Comparison of ENCODE assay signal across 19 mouse cellular contexts in the genomic region with DNA sequence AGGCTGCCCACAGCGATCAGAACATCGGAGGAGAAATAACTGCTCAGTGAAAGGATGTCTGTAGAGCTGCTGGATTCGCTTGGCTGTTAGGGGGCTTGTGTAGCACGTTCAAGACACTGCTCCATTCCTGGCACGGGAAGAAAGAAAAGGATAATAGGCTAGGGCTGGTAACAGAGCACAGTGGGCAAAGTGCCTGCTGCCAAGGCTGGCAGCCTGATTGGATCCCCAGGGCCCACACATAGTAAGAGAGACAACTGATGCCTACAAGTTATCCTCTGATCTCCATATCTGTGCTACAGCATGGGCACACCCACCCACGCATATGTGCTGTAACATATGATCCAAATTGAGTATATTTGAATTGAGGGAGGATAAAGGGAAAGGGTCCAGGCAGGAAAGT. TPM values are rescaled to one million over a fixed set of nuclear protein-coding genes. Genes with fewer than 3 reads are reported as not detected.
A peak's percentile ranks its signal among the peaks of the same experiment; 100 is the strongest.
DNase-seq lines count a peak whose midpoint lies in the region; ATAC-seq and TF ChIP-seq lines count a peak whose summit lies in the region.
"Had no signal": no experiment of that assay in that cellular context is flagged by ENCODE, and none has a peak within 500 bp of the region (broad histone marks: within the 10 kb centered on the region; RNA-seq: fewer than 3 reads in every experiment).

No protein-coding gene starts in this region.

- no peak overlapping the region for H3K4me2 ChIP-seq in hindbrain, embryonic 16.5 days (ENCODE audit: low read length)
- no peak overlapping the region for H3K4me2 ChIP-seq in hindbrain, embryonic 14.5 days (replicated peaks)
- no peak overlapping the region for H3K4me2 ChIP-seq in midbrain, embryonic 13.5 days (replicated peaks)
- no peak overlapping the region for H3K4me2 ChIP-seq in midbrain, embryonic 11.5 days
- no peak overlapping the region for H3K4me2 ChIP-seq in forebrain, postnatal 0 days (ENCODE audit: low read depth)
- H3K4me2 ChIP-seq in midbrain, postnatal 0 days (ENCODE audit: low read depth, low read length, poor library complexity, severe bottlenecking), result no peak overlapping the region
- H3K4me2 ChIP-seq: liver, embryonic 13.5 days had no signal

- H3K4me3 ChIP-seq in hindbrain, embryonic 16.5 days (ENCODE audit: low read length), result no peak overlapping the region
- H3K4me3 ChIP-seq in hindbrain, embryonic 14.5 days (replicated peaks; ENCODE audit: low read length), result no peak overlapping the region
- no peak overlapping the region for H3K4me3 ChIP-seq in midbrain, embryonic 13.5 days (replicated peaks)
- H3K4me3 ChIP-seq in midbrain, embryonic 11.5 days (ENCODE audit: low read depth, low read length), result no peak overlapping the region
- no peak overlapping the region for H3K4me3 ChIP-seq in forebrain, postnatal 0 days (ENCODE audit: low read depth, low read length)
- no peak overlapping the region for H3K4me3 ChIP-seq in midbrain, postnatal 0 days (ENCODE audit: low read depth, low read length)
- H3K4me3 ChIP-seq: erythroblast, embryonic 14.5 days; liver, embryonic 13.5 days had no signal

- H3K27ac ChIP-seq in hindbrain, embryonic 16.5 days (ENCODE audit: low read depth, low read length), result no peak overlapping the region
- H3K27ac ChIP-seq in hindbrain, embryonic 14.5 days, result no peak overlapping the region
- no peak overlapping the region for H3K27ac ChIP-seq in midbrain, embryonic 13.5 days
- no peak overlapping the region for H3K27ac ChIP-seq in midbrain, embryonic 11.5 days (ENCODE audit: low read depth, low read length)
- H3K27ac ChIP-seq in forebrain, postnatal 0 days (ENCODE audit: low read depth, low read length), result no peak overlapping the region
- no peak overlapping the region for H3K27ac ChIP-seq in midbrain, postnatal 0 days (ENCODE audit: low read depth, low read length)
- H3K27ac ChIP-seq: liver, embryonic 13.5 days had no signal

- no peaks in the 10 kb centered on the region for H3K4me1 ChIP-seq in hindbrain, embryonic 16.5 days (ENCODE audit: control insufficient read depth, insufficient read depth, low read depth, low read length)
- H3K4me1 ChIP-seq in hindbrain, embryonic 14.5 days (replicated peaks; ENCODE audit: control insufficient read depth, insufficient read depth, low read length), result no peaks in the 10 kb centered on the region
- no peaks in the 10 kb centered on the region for H3K4me1 ChIP-seq in midbrain, embryonic 13.5 days (replicated peaks)
- H3K4me1 ChIP-seq in midbrain, embryonic 11.5 days (ENCODE audit: control insufficient read depth, insufficient read depth, low read length), result no peaks in the 10 kb centered on the region
- no peaks in the 10 kb centered on the region for H3K4me1 ChIP-seq in forebrain, postnatal 0 days (ENCODE audit: insufficient read depth)
- H3K4me1 ChIP-seq in midbrain, postnatal 0 days (ENCODE audit: insufficient read depth, low read length), result no peaks in the 10 kb centered on the region
- H3K4me1 ChIP-seq: liver, embryonic 13.5 days had no signal

- no peaks in the 10 kb centered on the region for H3K27me3 ChIP-seq in hindbrain, embryonic 16.5 days (replicated peaks; ENCODE audit: control insufficient read depth, insufficient read depth, low read length)
- H3K27me3 ChIP-seq in hindbrain, embryonic 14.5 days (ENCODE audit: control insufficient read depth, insufficient read depth, low read length), result no peaks in the 10 kb centered on the region
- no peaks in the 10 kb centered on the region for H3K27me3 ChIP-seq in midbrain, embryonic 13.5 days
- no peaks in the 10 kb centered on the region for H3K27me3 ChIP-seq in midbrain, embryonic 11.5 days (ENCODE audit: control insufficient read depth, insufficient read depth, low read length)
- H3K27me3 ChIP-seq in forebrain, postnatal 0 days (ENCODE audit: insufficient read depth, low read length), result no peaks in the 10 kb centered on the region
- no peaks in the 10 kb centered on the region for H3K27me3 ChIP-seq in midbrain, postnatal 0 days (ENCODE audit: insufficient read depth, low read length)
- H3K27me3 ChIP-seq: liver, embryonic 13.5 days had no signal

- H3K9ac ChIP-seq in hindbrain, embryonic 16.5 days (ENCODE audit: low read depth, low read length), result no peak overlapping the region
- no peak overlapping the region for H3K9ac ChIP-seq in hindbrain, embryonic 14.5 days
- no peak overlapping the region for H3K9ac ChIP-seq in midbrain, embryonic 13.5 days (replicated peaks)
- no peak overlapping the region for H3K9ac ChIP-seq in midbrain, embryonic 11.5 days (ENCODE audit: low read length)
- H3K9ac ChIP-seq in forebrain, postnatal 0 days, result no peak overlapping the region
- H3K9ac ChIP-seq in midbrain, postnatal 0 days (replicated peaks; ENCODE audit: low read length, poor library complexity, severe bottlenecking), result no peak overlapping the region
- H3K9ac ChIP-seq: liver, embryonic 13.5 days had no signal

- peak; percentile 31 for ATAC-seq in hindbrain, embryonic 16.5 days
- no peak for ATAC-seq in hindbrain, embryonic 14.5 days (ENCODE audit: low FRiP score)
- peak; percentile 53; the same call in 1 of the 2 replicates for ATAC-seq in midbrain, embryonic 13.5 days
- no peak for ATAC-seq in midbrain, embryonic 11.5 days (ENCODE audit: low FRiP score)
- ATAC-seq in forebrain, postnatal 0 days, result peak; percentile 72
- ATAC-seq in midbrain, postnatal 0 days (ENCODE audit: low FRiP score), result peak; percentile 55; the same call in 1 of the 2 replicates
- ATAC-seq: intestine, postnatal 0 days had no signal

- DNase-seq in hindbrain, embryonic 14.5 days (ENCODE audit: low spot score), result no peak
- DNase-seq in midbrain, embryonic 11.5 days (ENCODE audit: low spot score, missing footprints), result no peak
- peak; percentile 60 for DNase-seq in forebrain, postnatal 0 days
- peak; percentile 44 for DNase-seq in midbrain, postnatal 0 days (ENCODE audit: low spot score)
- no peak for DNase-seq in embryo, embryonic 9.5 days (ENCODE audit: extremely low spot score)
- DNase-seq: adrenal gland, adult 8-10 months; cerebellum, adult 2 months; embryo, embryonic 11 days; heart, adult 11 months; kidney, postnatal 10 days; liver, embryonic 13.5 days; lung, postnatal 10 days; right cerebral cortex, postnatal 25 days; thymus, adult 18-20 months had no signal

- TF ChIP-seq CTCF in forebrain, postnatal 0 days (IDR thresholded peaks at IDR 0.05; ENCODE audit: low read depth), result no peak
- no peak for TF ChIP-seq CTCF in midbrain, postnatal 0 days (IDR thresholded peaks at IDR 0.05)

- WGBS in hindbrain, embryonic 16.5 days, result 58% methylated on average over 6 of the region's 6 CpGs
- WGBS in hindbrain, embryonic 14.5 days, result 85% methylated on average over 6 of the region's 6 CpGs
- WGBS in midbrain, embryonic 13.5 days, result 88% methylated on average over 6 of the region's 6 CpGs
- WGBS in midbrain, embryonic 11.5 days, result 95% methylated on average over 6 of the region's 6 CpGs
- WGBS in forebrain, postnatal 0 days, result 41% methylated on average over 6 of the region's 6 CpGs
- 70% methylated on average over 6 of the region's 6 CpGs for WGBS in midbrain, postnatal 0 days

- H3K36me3 ChIP-seq in hindbrain, embryonic 16.5 days (ENCODE audit: control insufficient read depth, insufficient read depth, low read length), result peaks cover 21% of the 10 kb centered on the region
- peaks cover 51% of the 10 kb centered on the region for H3K36me3 ChIP-seq in hindbrain, embryonic 14.5 days (replicated peaks; ENCODE audit: control insufficient read depth, insufficient read depth)
- peaks cover 53% of the 10 kb centered on the region for H3K36me3 ChIP-seq in midbrain, embryonic 13.5 days
- peaks cover 12% of the 10 kb centered on the region for H3K36me3 ChIP-seq in midbrain, embryonic 11.5 days (ENCODE audit: control insufficient read depth, insufficient read depth, low read length)
- H3K36me3 ChIP-seq in forebrain, postnatal 0 days (ENCODE audit: insufficient read depth), result peaks cover 28% of the 10 kb centered on the region
- H3K36me3 ChIP-seq in midbrain, postnatal 0 days (ENCODE audit: insufficient read depth, low read length), result peaks cover 22% of the 10 kb centered on the region

- H3K9me3 ChIP-seq in hindbrain, embryonic 16.5 days (ENCODE audit: control insufficient read depth, low read length), result no peaks in the 10 kb centered on the region
- H3K9me3 ChIP-seq in hindbrain, embryonic 14.5 days (ENCODE audit: control insufficient read depth, low read length), result no peaks in the 10 kb centered on the region
- H3K9me3 ChIP-seq in midbrain, embryonic 13.5 days, result no peaks in the 10 kb centered on the region
- no peaks in the 10 kb centered on the region for H3K9me3 ChIP-seq in midbrain, embryonic 11.5 days (ENCODE audit: control insufficient read depth, low read length)
- no peaks in the 10 kb centered on the region for H3K9me3 ChIP-seq in forebrain, postnatal 0 days (ENCODE audit: low read length)
- no peaks in the 10 kb centered on the region for H3K9me3 ChIP-seq in midbrain, postnatal 0 days (ENCODE audit: low read length)
- H3K9me3 ChIP-seq: G1E; liver, embryonic 13.5 days had no signal

RNA-seq across cellular contexts. Expression of a gene that starts 20.1 kb away (rescaled TPM):
- 10.1 and 11.2 TPM in 2 replicates for polyA plus RNA-seq in hindbrain, embryonic 16.5 days (2015; fragmentation: Nextera tagmentation; extraction: Ambion mirVana)
- 11.8 and 12.4 TPM in 2 replicates for polyA plus RNA-seq in hindbrain, embryonic 14.5 days (2014; fragmentation: Nextera tagmentation; extraction: Ambion mirVana)
- 15.6 and 16.1 TPM in 2 replicates for polyA plus RNA-seq in midbrain, embryonic 13.5 days (2015; fragmentation: Nextera tagmentation; extraction: Ambion mirVana)
- 13.8 and 17.1 TPM in 2 replicates for polyA plus RNA-seq in midbrain, embryonic 11.5 days (2014; fragmentation: Nextera tagmentation; extraction: Ambion mirVana)
- 17.8 and 19.9 TPM in 2 replicates for total RNA-seq in forebrain, postnatal 0 days (2014; rRNA removed)
- polyA plus RNA-seq in forebrain, postnatal 0 days (2015; fragmentation: Nextera tagmentation; extraction: Ambion mirVana), result 3.3 and 7.3 TPM in 2 replicates
- 16.0 and 16.7 TPM in 2 replicates for total RNA-seq in midbrain, postnatal 0 days (2014; rRNA removed)
- polyA plus RNA-seq in midbrain, postnatal 0 days (2015; fragmentation: Nextera tagmentation; extraction: Ambion mirVana), result 6.7 and 9.5 TPM in 2 replicates

RNA-seq across cellular contexts. Expression of a gene that starts 41.7 kb away (rescaled TPM):
- 75.9 and 91.8 TPM in 2 replicates for polyA plus RNA-seq in hindbrain, embryonic 16.5 days (2015; fragmentation: Nextera tagmentation; extraction: Ambion mirVana)
- 73.8 and 77.9 TPM in 2 replicates for polyA plus RNA-seq in hindbrain, embryonic 14.5 days (2014; fragmentation: Nextera tagmentation; extraction: Ambion mirVana)
- 77.4 and 77.9 TPM in 2 replicates for polyA plus RNA-seq in midbrain, embryonic 13.5 days (2015; fragmentation: Nextera tagmentation; extraction: Ambion mirVana)
- polyA plus RNA-seq in midbrain, embryonic 11.5 days (2014; fragmentation: Nextera tagmentation; extraction: Ambion mirVana), result 24.0 and 25.7 TPM in 2 replicates
- total RNA-seq in forebrain, postnatal 0 days (2014; rRNA removed), result 154 and 160 TPM in 2 replicates
- 71.5 and 84.5 TPM in 2 replicates for polyA plus RNA-seq in forebrain, postnatal 0 days (2015; fragmentation: Nextera tagmentation; extraction: Ambion mirVana)
- total RNA-seq in midbrain, postnatal 0 days (2014; rRNA removed), result 172 and 176 TPM in 2 replicates
- 70.0 and 70.7 TPM in 2 replicates for polyA plus RNA-seq in midbrain, postnatal 0 days (2015; fragmentation: Nextera tagmentation; extraction: Ambion mirVana)

Comparison
In these comparisons a context has a peak if more than half of its experiments do, and no peak if none do; other contexts are left out.
1. ATAC-seq: peak in hindbrain, embryonic 16.5 days (single experiment), midbrain, embryonic 13.5 days (single experiment), forebrain, postnatal 0 days (single experiment) and midbrain, postnatal 0 days (single experiment); none in hindbrain, embryonic 14.5 days (single experiment) and midbrain, embryonic 11.5 days (single experiment).
2. DNase-seq: peak in forebrain, postnatal 0 days (single experiment) and midbrain, postnatal 0 days (single experiment); none in hindbrain, embryonic 14.5 days (single experiment), midbrain, embryonic 11.5 days (single experiment) and embryo, embryonic 9.5 days (single experiment).